Mouse (Mus musculus): ENCODE measurements at regions not wholly inside any gene's neighbourhood (a gene's known extent, or its start where the extent isn't known, plus 50 kb on each side); places are given as distances from the start of the nearest gene placed in this dataset.

GRCm38 (mm10) chr3:59401425-59401824 lies 57.2 kb upstream of the Igsf10 start:
- no peak overlapping the region for H3K4me2 ChIP-seq (ENCODE audit: low read depth, low read length)
- H3K9ac ChIP-seq (replicated peaks; ENCODE audit: low read depth, low read length): no peak overlapping the region
- no peaks in the 10 kb centered on the region for H3K36me3 ChIP-seq (replicated peaks; ENCODE audit: control insufficient read depth, insufficient read depth, low read length)
- ATAC-seq (ENCODE audit: insufficient read depth, low read depth): no peak
- TF ChIP-seq CTCF (IDR thresholded peaks at IDR 0.05; ENCODE audit: low read depth) (no peak), EP300 (IDR thresholded peaks at IDR 0.05; ENCODE audit: low read depth) (no peak)
- no peak for DNase-seq (ENCODE audit: low spot score)
- 70% methylated on average over 4 of the region's 4 CpGs for WGBS
- H3K4me1 ChIP-seq (ENCODE audit: control insufficient read depth, insufficient read depth): no peaks in the 10 kb centered on the region
- no peaks in the 10 kb centered on the region for H3K27me3 ChIP-seq (ENCODE audit: control insufficient read depth, insufficient read depth, low read length)
- no peak overlapping the region for H3K27ac ChIP-seq (ENCODE audit: low read depth)
- H3K4me3 ChIP-seq (ENCODE audit: low read depth, low read length): no peak overlapping the region
- no peaks in the 10 kb centered on the region for H3K9me3 ChIP-seq (replicated peaks; ENCODE audit: control insufficient read depth, low read length)
